Mouse (Mus musculus) neutrophil, adult 5-6 weeks (primary cell): ENCODE results near the gene Klhdc8b. TPM values are rescaled to one million over a fixed set of nuclear protein-coding genes. Genes with fewer than 3 reads are reported as not detected.

ENCODE experiments used
- ATAC-seq: fragments of 151-379, 151-347 bp; 2 replicates; pipeline ENCODE4 v1.8.0; 2017; ENCODE audit warnings: mild to moderate bottlenecking, moderate TSS enrichment; ENCODE audit not compliant: insufficient number of reproducible peaks, poor library complexity, low FRiP score, severe bottlenecking; ENCODE audit errors: extremely low read depth
- total RNA-seq: library from RNA; stranded (forward); fragments of 200-1000 nt; gene quantifications from 2 replicates; pipeline ENCODE4 v1.2.3, GENCODE M21; 2017

The Klhdc8b gene
- total RNA-seq, 1 experiment from 2014 or later = 5.7 TPM

DNA sequence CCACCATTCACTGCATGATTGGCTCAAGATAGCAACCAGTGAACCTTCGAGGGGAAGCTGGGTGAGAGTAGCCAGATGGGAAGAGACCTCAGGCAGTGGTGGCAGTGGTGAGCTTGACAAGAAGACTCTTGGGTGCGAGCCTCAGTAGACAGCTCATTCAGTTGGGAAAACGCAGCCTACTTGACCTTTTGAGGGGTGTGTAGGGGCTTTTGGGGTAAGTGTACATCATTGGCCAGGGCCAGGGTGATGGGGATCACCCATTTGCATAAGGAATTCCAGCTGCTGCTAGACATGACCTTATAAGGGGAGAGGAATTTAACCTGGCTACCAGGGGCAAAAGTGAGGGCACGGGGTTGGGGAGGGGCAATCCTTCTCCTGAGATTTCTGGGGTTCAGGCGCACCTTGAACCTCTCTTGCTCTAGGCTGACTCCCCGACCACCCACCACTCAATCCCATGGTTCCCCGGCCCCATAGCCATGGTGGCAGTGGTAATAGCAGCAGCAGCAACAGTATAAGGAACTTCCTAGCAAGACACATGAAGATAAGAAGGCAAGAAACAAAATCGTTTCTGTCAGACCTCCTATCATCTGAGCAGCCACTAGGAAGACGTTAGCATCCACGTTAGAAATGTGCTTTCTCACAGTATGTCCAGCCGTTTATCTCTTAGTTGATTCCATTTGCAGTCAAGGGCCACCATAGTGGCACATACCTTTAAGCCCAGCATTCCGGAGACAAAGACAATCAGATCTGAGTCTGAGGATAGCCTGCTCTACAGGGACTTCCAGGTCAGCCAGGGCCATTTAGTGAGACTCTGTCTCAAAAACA, 5.4 kb downstream of the Klhdc8b start:
- ATAC-seq = no peak

DNA sequence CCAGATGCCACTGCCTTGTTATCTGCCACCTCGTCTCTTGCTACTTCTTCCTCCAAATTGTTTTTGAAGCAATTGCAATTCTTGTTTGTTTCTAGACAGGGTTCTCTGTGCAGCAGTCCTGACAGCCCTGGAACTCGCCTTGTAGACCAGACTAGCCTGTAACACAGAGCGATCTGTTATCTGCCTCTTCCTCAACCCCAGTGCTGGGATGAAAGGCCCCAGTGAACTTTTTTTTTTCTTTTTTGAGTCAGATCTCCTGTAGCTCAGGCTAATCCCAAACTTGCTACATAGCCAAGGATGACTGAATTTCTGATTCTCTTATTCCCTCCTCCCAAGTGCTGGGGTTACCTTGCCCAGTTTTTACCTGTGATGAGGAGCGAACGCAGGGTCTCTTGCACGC, 7.0 kb downstream of the Klhdc8b start:
- ATAC-seq = no peak

DNA sequence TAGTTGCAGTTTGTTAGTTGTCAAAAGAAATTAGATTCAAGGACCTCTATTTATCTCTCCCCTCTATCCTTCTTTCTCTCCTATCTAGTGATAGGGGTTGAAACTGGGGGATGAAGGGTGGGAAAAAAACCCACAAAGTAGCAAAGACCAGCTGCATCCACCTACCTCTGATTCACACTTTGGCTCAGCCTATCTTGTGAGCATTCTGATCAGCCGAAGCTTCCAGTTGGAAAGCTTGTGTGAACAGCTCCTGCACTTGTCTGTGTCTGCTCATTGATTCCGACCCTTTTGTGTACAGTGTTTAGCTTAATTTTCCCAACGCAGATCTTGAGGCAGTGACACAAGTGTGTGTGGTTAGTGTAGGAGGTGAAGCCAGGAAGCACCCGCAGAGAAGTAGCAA, 7.9 kb downstream of the Klhdc8b start:
- ATAC-seq = no peak

DNA sequence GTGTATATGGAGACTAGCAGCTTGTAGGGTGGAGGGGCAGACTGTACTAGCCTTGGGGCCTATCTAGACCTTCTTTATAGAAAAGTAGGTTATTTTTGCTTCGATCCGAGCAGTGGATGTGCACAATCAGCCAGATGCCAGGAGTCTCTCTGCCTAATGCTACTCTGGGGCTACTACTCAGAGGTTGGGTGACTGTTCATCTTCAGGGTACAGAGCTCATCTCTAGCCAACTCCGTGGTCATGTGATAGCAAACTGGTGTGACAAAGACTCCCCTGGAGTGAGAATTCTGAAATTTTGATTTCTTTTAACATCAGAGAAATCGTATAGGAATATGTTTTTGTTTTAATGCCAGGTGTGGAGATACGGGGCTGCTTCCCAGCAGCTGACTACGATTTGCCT, 8.5 kb downstream of the Klhdc8b start:
- ATAC-seq = no peak

DNA sequence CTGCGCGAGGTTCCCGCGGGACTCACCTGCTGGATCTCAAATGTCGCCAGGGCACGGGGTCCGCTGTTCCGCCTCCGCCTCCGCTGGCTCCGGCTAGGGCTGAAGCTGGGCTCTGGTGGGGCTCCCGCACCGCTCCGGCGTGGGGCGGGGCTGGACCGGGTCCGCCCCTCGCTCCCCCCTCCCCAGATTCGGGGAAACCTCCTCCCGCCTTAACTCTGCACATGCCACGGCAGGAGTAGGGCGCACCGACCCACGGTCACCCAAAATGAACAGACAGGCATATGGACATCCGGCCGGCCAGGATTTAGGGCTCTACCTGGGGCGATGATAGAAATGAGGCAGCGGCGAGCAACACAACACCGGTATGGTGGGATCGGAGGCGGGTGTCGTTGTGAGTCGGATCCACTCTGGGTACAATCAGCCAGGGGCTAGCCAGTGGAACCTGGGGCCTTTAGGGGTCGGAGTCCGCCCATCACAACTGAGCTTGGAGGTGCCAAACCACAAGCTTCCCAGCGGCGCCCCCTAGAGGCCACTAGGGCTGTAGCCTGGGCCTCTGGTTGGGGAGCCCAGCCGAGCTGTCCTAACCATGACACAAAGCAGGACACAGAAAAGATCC, 9.0 kb downstream of the Klhdc8b start:
- peak; percentile 62 for ATAC-seq

DNA sequence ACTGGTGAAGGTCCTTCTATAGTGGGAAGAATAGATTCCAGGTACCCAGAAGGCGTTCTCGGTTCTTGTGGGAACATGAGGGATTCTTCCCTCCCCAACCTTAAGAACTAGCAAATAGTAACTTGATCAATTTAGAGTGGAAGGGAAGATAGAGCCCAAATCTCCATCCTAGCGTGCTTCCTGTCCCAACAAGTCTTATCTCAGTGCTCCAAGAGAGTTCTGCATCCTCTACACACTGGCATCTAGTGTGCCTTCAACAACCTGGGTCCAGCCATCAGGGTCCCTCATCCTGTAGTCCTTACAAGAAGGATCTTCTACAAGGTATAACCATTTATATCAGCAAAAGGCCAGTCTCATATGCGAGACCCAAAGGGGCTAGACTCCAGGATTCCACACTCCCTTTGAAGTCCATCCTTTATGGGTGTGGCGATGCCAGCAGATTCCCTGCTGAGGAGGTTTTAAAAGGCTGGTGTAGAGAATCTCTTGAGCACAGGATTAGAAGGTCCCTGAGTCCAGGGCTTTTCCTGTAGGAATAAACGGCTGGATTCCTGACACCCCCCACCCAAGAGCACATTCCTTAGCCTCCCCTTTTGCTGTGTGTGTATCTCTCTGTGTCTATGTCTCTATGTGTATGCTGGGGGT, 9.7 kb downstream of the Klhdc8b start:
- ATAC-seq = no peak

DNA sequence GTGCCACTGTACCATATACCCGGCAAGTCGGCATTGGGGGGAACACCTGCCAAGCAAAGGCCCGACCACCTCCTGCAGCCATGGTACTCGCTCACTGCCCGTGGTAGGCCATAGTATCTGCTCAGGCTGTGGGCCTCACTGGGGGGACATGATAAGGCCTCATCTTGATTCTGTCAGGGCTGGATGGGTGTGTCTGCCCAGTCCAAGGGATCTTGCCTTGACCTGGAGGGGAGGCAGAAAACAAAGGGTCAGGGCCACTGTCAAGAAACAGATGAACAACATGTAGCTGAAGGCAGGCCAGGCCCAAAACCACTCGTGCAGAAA, 10.2 kb downstream of the Klhdc8b start:
- ATAC-seq = no peak

DNA sequence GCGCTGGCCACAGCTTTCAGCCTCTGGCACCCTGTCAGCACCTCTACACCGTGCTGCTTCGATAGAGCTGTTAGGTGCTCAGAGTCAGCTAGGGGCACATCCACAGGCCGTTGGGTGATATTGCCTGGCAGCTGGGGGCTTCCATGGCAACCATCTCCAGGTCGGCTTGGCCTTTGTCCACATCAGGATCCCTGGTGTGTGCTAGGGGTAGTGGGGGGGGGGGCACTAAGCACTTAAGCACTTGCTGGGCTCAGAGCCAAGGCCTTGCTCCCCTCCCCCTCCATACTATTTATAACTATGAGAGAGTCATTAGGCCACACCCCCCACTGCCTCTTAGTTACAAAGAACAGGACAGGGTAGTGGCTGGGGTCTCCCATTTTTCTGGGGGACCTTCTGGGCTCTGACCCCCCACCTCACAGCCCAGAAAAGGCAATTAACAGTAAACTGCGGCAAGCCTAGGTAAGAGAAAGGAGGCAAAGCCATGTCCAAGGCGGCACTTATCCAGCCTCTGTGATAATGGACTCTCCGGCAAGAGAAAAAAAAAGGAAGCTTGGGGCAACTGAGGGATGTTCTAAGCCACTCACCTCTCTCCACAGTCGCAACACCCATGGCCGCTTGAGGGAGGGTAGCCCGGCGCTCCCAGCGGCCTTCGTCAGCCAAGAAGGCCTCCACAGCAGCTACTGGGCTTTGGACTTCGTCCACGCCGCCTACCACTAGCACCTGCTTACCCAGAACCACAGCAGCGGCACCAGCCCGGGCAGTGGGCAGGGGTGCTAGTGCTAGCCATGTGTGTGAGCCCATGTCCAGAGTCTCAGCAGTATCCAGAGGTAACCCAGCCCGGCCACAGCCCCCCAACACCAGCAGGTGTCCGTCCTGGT, 10.8 kb downstream of the Klhdc8b start:
- no peak for ATAC-seq

DNA sequence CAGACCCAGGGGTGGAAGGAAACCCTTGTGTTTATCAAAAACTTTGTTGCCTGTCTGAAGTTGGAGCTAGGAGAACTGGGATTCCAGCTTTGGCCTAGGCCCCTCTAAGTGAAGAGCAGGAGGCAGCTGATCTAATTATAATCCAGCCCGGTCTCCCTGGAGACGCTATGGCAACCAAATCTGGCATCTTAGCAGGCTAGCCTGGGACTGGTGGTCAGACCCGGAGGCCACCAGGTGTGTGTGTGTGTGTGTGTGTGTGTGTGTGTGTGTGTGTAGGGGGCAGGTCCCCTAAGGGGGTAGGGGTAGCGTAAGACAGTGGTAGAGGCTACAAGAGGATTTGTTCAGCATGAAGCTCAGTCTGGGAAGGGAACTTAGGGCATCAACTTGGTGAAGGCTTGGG, 11.5 kb downstream of the Klhdc8b start:
- no peak for ATAC-seq

DNA sequence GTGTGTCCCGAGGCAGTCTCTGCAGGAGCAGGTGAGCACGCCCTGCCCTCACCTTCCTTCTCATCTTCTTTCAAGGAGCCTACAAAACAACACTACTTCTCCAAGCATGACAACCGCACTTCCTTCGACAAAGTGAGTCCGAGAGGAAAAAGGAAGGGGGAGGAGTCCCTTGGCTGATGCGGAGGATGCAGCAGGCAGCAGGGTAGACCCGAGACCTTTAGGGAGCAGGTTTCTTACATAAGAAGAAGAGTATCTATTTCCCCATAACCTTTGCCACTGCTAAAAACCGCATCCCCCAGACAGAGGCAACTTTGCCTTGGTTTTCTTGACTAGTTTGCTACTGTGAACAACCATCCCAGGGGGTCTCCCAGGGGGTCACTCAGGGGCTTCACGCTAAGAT, 16.3 kb downstream of the Klhdc8b start:
- ATAC-seq = no peak

DNA sequence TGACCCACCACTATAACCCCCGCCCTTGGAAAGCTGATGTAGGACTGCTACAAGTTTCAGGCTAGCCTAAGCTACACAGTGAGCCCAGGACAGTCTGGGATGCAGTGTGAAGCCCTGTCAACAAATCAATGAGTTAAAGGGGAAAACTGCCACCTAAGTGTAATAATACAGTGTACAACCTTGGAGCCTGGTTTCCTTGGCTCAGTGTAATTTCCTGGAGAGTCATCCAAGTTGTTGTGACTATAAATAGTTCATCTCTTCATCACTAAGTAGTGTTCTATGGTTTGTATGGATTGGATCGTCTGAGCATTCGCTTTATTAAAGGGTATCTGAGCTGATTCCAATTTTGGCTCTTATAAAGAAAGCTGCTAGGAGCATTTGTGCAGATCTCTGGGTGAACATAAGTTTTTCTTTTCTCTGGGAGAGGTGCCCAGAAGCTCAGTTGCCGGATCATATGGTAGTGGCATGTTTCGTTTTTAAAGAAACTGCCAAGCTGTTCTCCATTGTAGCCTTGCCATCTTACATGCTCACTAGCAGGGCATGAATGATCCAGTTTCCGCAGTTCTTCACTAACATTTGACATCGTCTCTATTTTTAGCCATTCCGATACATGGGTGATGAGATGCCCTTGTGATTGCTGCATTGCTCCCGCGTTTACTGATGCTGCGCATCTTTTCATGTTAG, 20.0 kb downstream of the Klhdc8b start:
- no peak for ATAC-seq

DNA sequence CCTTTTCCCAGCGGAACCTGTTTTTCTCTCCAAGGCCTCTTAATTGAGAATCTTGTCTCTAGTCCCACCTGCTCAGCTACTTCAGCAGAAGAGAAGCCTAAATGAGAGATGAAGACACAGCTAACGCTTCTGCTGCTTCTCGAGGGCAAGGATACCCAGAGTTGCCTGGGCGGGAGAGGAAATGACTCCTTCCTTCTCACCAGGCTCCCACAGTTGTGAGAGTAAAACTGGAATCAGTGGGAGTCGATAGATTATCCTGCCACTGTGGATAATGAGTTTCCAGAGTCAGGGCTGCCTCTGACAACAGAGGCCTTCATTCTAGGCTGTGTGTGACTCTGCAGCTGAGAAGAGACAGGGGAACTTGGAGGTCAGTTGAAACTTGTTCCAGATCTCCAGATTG, 20.9 kb downstream of the Klhdc8b start:
- no peak for ATAC-seq

DNA sequence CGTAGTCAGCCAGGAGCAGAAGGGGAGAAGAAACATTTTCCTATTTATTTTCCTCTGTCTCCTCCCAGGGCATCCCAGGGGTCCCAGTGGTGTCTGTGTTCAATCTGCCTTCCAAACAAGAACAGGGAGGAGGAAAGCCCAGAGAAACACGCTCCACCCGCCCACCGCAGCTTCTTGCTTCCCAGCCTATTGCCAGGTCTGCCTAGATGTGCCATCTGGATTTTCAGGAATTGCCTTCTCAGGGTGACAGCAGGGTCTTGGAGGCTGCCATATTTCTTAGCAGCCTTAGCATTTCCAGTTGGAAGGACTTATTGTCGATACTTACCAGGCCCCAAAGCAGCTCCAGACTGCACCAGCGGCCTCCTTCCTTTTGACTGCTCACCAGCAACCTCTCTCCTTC, 22.2 kb downstream of the Klhdc8b start:
- no peak for ATAC-seq

DNA sequence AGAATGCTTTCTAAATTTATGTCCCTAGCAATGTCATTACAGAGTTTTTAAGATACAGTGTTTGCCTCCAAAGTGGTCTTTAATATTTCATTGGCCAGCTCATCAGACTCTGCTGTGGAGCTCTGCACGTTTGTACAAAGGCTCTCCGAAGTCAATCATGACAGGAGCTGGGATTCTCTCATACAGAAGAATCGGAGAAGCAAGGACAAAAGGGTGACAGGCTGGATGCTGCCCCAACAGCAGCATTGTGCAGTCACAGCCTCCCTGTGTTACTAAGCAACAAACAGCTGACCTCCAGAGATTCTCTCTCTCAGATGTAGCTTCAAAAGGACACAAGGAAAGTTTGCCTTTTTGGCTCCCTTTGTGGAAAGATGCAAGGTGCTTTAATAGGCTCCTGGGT, 25.2 kb downstream of the Klhdc8b start, which contains the start of gene BC048562:
Gene BC048562, plus strand, starts transcription at position 301 of the 400 bp plus-strand sequence.
- ATAC-seq = no peak

DNA sequence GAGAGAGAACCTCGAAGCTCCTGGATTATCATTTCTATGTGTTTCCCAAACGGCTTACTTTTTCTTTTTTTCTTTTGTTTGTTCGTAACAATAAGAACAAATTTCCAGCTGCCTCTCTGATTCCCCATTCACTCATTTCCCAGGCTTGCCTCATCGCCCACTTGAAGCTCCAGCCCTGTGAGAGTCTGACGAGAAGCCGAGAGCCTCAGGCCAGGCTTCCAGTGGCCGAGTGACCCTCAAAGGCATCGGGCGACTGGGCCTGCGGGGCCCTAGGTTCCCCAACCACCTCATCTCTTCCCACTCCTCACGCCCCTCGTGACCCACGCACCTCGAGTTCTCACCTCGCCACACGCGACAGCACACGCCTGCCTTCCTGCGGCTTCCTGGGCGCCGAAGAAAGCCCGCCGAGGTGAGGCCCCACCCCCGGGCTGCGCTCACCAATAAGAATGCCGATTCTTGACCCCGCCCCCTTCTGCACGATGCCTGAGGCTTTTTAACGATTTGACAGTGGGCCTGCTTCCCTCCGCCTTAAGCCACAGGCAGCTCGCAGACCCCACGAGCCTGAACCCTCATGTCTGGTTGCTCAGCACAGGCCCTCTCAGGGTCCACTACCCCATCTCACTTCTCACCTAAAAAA, 29.8 kb downstream of the Klhdc8b start:
- ATAC-seq = no peak

DNA sequence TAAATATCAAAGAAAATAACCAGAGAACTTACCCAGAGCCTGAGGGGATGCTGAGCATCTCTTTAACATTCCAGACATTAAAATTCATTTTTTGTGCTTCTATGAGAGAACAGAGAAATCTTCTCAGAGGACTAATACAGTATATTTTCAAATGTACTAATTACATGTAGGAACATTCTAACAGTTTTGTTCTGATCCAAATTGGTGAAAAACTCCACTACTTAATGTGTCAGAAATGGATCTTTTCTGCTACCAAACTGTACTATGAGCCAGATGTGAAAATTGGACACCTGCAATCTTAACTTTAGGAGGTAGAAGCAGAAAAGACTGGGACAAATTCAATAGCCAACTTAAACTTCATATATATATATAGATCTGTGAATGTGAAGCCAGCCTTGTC, 33.0 kb downstream of the Klhdc8b start, which contains the start of gene Ccdc36:
Gene Ccdc36, minus strand, starts transcription at position 101 of the 400 bp plus-strand sequence.
- no peak for ATAC-seq

DNA sequence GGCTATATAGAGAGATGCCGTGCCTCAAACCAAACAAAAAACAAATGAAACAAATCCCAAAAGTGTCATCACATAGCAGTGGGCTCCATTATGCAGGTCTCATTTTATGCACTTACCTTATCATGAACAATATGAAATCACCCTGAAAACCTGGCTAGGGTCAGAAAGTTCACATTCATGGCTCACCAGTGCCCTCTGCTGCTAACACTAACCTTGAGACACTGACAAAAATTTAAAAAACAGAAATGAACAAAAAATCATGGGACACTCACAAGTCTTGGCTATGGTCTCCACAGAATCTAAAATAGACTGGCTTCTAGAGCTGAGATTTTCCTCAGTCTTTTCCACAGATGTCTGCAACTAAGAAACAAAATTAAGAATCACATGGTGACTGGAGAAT, 49.2 kb downstream of the Klhdc8b start:
- ATAC-seq = no peak

DNA sequence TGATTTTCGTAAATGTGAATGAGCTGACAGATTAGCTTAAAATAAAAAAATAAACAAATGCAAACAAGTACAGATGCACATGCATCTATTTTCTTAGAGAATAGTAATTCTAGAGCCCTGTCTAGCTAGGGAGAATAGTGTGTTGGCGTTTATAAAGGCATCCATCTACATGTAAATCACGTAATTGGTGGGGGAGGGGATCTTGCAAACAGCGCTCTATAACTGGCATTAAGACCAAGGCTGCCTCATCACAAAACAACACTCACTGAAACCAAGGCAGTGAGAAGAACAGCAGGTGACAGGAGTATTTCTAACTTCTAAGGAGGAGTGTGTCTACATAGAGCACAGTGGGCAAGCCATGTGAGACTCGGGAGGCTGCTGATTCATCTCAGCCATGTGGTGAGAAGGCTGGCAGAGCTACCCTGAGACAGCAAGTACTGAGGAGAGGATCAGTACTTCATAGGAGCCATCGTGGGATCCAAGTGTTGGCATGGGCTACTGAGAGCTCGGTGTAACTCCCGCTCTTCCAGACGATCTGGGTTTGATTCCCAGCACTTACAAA, 49.9 kb downstream of the Klhdc8b start:
- ATAC-seq = no peak
